Mouse (Mus musculus): ENCODE results near the gene Foxr1. TPM values are rescaled to one million over a fixed set of nuclear protein-coding genes. Genes with fewer than 3 reads are reported as not detected.
"Not testable (repeated sequence)": the region's sequence is repeated elsewhere in the genome, so short reads cannot be mapped to it uniquely, and the experiment has no call there.

The Foxr1 gene
- total RNA-seq, 1 experiment from 2014 or later: not detected

DNA sequence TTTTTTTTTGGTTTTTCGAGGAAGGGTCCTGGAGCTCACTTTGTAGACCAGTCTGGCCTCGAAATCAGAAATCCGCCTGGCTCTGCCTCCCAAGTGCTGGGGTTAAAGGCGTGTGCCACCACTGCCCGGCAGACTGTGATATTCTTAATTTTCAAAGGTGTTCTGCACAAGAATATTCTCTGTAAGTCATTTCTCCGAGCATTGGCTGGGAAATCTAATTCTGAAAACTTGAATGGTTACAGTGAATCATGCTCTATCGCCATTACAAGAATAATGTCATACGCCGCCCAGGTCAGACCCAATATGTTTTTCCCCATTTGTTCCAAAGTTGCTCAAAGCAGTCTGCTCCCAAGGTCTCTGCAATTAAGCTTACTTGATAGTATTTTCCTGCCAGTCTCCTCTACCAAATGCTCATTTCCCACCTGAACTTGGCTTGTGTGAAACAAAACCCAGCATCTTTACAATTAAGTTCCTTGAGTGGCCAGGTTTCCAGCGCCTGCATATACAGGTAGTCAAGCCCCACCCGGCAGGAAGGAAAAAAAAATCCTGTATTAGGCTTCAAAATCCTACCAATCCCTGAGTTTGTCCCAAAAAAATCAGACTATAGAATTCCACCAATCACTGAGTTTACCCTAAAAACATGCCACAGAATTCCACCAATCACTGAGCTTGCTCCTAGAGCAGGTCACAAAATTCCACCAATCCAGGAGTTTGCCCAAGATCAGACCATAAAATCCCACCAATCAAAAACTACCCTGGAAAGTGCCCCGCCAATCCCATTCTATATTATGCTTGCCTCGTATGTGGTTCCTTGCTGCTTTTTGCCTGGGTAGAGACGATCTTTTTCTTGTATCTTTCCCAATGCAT is 22.2 kb downstream of the Foxr1 start, which contains the start of gene Ccdc84:
Ccdc84 (minus strand) TSS at position 51 of the 867 bp plus-strand sequence.
- ATAC-seq (replicated peaks; ENCODE audit: low read depth, poor library complexity, severe bottlenecking): no peak

DNA sequence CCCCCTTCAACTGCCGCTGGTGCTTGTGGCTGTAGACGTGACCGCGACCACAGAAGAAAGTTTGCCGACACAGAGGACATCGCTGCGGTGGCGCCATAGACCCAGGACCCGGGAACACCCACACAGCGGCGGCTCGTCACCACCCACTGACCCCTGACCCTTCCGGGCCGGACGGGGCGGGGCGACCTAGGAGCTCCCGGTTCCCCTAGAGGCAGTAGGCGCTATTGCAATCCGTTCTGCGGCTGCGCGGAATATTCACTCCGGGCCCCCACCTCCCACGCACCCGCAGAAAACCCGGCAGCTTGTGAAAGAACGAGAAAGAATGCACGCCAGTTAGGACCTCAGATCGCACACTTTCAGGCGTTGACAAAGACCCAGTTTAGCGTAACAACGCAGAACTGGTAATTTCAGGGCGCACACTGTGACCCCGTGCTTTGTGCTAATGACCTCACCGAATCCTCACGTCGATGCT is 23.0 kb downstream of the Foxr1 start:
- ATAC-seq (replicated peaks; ENCODE audit: low read depth, poor library complexity, severe bottlenecking): peak; percentile 92

DNA sequence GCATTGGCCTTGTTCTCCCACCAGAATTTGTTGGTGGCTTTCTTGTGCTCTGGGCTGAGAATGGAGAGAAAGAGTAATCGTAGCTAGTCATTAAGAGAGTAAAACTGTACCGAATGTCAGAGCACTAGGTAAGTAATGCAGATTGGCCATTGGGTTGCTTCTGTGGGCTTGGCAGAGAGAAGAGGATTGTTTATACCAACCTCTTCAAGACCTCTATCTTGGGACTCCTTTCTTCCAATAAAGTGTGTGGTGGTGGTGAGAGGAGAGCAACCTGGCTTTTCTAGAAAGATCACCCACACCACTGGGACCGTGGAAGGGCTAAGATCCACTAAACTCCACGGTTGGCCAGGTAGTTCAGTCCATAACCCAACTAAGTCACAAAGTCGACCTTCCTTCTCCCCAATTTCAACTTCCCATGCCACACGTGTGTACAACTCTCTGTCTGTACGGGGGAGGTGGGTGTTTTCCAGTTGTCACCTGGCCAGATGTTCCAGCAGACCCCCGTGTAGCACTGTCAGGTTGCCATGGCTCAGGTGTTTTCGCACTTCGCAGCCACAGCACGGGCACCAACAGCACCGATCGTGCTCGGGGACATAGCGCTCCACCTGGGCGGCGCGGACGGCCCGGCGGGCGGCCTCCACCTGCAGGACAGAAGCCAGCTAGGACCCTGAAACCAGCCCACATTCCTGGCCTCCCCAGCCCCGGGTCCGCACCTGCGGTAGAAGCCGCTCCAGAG is 23.6 kb downstream of the Foxr1 start:
- no peak for ATAC-seq (replicated peaks; ENCODE audit: low read depth, poor library complexity, severe bottlenecking)

DNA sequence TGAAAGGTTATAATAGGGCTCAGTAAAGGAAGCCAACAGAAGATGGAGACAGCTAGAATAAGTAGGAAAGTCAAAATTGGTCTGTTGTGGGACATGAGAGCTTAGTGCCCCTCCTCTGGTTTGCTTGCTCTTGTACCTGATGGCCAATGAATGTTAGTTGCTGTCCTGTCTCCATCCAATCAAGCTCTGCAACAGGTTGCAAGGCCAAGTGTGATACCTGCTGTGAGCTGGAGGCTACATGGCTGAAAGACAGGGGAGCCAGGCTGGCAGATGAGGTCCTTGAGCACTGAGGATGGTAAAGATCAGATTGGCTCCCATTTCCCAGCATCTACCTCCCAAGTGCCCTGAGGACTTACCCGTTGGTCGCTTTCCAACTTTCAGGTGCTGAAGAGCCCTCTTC is 28.2 kb downstream of the Foxr1 start:
- no peak for ATAC-seq (replicated peaks; ENCODE audit: low read depth, poor library complexity, severe bottlenecking)

DNA sequence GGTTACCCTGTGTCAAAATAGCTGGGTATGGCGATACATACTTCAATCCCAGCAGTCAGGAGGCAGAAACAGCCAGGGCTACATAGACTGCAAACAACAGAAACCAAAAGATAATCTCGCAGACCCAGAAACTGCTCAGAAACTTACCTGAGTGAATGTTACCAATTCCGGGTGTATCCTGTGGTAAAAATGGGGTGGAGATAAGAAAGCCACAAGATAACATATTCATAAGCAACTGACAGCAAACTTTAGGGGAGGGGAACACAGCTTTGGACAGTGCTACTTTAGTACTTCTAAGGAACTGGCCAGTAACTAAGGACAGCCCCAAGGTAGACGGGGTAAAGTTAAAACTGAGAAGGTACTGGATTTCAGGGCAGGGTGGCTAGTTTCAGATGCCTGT is 28.6 kb downstream of the Foxr1 start:
- ATAC-seq (replicated peaks; ENCODE audit: low read depth, poor library complexity, severe bottlenecking): 0 out of 2 replicates have a peak, but pooled peaks have one; percentile 12

DNA sequence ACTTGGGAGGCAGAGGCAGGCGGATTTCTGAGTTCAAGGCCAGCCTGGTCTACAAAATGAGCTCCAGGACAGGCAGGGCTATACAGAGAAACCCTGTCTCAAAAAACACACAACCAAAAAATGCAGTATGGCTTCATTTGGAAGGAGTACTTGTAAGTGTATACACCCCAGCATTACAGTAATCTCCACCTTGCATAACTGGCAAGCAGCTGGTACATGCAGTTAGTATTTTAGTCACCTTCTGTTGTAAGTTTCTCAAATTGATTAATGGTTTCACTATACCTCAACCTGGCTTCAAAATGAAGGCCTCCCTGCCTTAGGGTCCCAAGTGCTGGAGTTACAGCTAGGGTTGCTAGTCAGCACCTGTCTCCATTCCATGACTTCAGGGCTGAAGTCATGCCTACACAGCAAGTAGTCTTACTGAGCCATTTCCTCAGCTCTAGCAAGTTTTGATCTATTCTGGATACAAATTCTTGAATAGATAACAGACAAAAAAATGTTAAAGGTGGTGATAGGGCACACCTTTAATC is 29.3 kb downstream of the Foxr1 start:
- no peak for ATAC-seq (replicated peaks; ENCODE audit: low read depth, poor library complexity, severe bottlenecking)

DNA sequence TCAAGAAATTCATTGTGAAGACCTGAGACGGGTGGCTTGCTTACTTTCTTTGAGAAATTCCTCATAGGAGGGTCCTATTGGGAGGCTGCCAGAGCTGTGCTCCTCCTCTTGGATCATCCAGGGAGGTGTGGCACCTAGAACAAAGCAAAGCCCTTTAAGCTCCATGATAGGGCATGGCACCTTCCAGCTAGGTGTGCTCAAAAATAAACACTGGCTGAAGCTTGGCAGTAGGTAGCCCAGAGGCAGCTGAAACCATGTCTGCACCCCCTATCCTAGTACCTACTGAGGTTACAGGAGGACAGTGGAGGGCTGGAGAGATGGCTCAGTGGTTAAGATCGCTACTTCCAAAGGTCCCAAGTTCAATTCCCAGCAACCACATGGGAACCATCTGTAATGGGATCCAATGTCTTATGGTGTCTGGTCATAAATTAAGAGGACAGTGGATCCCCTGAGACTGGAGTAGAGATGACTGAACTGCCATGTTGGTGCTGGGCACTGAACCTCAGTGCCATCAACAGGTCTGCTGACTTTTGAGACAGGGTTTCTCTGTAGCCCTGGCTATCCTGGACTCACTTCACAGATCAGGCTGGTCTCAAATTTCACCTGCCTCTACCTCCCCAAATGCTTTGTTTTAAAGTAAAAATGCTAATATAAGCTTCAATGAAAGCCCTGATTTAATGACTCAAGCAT is 30.1 kb downstream of the Foxr1 start:
- no peak for ATAC-seq (replicated peaks; ENCODE audit: low read depth, poor library complexity, severe bottlenecking)

DNA sequence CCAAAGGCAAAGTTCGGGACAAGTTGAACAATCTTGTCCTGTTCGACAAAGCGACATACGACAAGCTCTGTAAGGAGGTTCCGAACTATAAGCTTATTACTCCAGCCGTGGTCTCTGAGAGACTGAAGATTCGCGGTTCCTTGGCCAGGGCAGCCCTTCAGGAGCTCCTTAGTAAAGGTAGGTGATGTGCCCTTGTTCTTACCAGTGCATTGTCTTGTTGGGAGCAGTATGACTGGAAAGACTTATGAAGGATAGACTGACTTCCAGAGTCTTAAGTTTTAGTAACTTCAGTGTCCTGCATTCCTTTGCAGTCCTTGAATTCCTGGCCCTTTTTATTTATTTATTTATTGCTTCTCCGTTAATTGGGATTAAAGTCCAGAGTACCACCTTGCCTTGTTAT is 32.2 kb downstream of the Foxr1 start:
- not testable (repeated sequence) for ATAC-seq (replicated peaks; ENCODE audit: low read depth, poor library complexity, severe bottlenecking)

DNA sequence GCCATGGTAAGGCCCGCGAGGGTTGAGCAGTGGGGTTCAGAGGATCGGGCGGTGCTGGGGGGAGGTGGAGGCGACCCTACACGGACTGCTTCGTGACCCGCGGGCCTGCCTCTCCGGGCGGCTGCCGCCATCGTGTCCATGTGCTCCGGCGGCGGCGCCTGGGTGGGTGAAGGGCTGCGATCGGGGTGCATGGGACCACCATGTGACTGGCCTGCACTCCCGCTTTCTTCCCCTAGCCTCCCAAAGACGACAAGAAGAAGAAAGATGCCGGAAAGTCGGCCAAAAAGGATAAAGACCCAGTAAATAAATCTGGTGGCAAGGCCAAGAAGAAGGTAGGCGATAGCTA is 33.2 kb downstream of the Foxr1 start:
- ATAC-seq (replicated peaks; ENCODE audit: low read depth, poor library complexity, severe bottlenecking): no peak

DNA sequence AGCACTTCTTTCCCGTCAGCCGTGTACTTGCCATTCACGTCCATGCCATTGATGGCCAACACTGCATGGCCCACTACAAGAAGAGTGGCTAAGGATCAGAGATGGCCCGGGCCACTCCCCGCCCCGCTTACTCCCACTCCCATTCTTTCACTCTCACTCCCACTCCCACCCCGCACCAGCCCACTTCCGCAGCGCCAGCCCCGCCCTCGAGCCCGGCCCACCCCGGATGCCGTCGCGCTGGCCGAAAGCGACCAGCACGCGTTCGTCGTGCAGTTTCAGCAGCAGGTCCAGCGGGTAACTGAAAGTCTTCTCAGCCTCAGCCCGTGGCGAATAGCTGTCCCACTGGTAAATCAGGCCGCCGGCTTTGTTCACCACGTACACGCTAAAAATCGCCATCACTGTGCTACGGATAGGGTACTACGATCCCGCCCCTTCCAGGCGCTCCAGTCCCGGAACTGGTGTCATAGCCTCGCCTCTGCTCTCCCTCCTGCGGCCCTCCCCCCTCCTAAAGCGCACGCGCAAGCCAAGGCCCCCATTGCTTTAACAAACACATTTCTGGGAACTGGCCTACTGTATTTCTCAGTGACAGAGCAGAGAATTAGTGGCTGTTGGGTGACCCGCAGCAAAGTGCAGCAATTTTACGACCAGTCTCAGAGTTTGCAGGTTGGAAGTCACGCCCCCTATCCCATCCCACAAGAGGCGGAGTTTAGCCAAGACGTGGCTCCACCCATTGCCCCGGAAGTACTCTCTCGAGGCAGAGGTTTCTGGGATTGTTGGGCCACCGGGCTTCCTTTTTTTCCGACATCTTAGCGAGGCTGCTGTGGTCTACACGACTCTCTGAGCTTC is 33.8 kb downstream of the Foxr1 start, which contains the start of the genes Rps25 and Trappc4:
Rps25 (plus strand) TSS at position 234 of the 846 bp plus-strand sequence.
Trappc4 (minus strand) TSS at position 695 of the 846 bp plus-strand sequence.
- ATAC-seq (replicated peaks; ENCODE audit: low read depth, poor library complexity, severe bottlenecking): peak; percentile 88

DNA sequence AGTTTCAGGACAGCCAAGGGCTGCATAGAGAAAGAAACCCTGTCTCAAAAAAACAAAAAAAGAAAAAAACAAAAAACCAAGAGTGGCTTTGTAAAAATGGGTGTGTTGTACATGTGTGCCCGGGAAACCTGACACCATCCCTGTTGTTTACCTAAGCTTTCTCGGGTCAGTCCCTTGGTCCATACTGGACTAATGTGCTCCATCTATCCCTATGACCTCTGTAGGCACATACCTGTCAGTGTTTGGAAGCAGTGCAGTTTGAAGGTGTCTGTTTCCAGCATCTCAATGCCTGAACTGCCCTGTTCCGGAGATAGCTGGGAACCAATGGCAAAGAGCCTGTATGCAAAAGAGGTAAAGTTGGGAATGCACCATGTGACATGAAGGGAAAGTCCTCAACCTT is 35.9 kb downstream of the Foxr1 start:
- ATAC-seq (replicated peaks; ENCODE audit: low read depth, poor library complexity, severe bottlenecking): no peak

DNA sequence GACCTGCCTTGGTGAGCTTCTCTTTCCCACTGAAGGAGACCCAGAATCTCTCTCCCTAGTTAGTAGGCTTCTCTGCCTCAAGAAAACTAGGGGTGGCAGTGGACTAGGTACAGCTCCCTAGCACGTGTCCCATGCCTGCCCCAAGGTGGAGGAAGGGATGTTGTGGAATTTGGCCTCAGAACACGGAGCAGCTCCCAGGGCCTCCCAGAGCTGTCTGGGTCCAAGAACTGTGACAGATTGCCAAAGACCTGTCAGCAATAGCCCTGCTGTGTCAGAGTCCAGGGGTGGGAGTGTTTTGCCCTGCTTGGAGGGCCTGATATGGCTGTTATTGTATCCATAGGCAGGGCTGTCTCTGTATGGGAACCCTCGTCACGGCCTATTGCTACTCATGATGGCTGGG is 39.9 kb downstream of the Foxr1 start:
- ATAC-seq (replicated peaks; ENCODE audit: low read depth, poor library complexity, severe bottlenecking): no peak

DNA sequence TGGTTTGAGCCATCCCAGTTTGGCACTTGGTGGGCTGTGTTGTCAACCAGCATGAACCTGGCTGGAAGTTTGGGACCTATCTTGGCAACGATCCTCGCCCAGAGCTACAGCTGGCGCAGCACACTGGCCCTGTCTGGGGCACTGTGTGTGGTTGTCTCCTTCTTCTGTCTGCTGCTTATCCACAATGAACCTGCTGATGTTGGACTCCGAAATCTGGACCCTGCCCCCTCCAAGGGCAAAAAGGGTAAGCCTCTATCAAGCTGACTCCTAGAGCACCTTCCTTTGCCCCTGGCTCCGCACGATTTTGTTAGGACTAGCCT is 41.2 kb downstream of the Foxr1 start:
- no peak for ATAC-seq (replicated peaks; ENCODE audit: low read depth, poor library complexity, severe bottlenecking)

DNA sequence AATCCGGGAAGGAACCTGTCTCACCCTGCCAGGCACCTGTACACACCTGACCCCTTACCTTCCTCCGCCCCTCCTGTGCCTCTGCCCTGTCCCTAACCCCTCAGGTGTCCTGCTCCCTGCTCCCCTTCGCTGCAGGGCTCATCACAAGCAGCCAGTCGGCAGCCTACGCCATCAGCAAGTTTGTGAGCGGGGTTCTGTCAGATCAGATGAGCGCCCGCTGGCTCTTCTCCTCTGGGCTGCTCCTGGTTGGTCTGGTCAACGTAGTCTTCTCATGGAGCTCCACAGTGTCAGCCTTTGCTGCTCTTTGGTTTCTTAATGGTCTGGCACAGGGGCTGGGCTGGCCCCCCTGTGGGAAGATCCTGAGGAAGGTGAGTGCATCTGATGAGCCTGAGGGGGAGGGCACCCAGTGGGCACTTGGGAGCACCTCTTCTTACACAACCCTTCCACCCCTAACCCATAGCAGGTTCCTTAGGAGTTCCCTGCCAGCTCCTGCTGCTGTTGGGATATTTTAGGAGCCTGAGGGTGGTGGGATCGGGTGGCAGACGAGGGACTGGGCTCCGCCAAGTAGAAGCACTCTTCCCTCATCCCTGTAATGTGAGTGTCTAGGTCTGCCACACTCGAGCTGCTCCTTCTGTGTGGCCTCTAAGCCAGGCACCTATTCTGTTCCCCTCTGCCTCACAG is 41.7 kb downstream of the Foxr1 start:
- ATAC-seq (replicated peaks; ENCODE audit: low read depth, poor library complexity, severe bottlenecking): no peak

DNA sequence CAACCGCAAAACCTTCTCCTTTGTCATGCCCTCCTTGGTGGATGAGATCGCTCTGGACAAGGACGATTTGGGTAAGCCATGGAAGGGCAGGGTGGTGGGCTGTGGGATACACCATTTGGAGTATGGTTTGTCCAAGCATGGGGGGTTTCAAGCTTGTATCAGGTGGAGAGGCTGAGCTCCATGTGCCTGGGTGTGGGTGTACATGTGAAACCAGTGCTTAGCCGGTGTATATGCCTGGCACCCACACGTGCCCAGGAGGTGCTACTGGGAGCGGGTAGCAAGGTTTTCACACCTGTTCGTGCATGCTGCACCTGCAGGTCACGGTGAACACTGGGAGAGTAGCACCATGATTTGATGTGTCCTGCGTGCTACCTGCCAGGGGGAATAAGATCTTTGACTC is 42.4 kb downstream of the Foxr1 start:
- no peak for ATAC-seq (replicated peaks; ENCODE audit: low read depth, poor library complexity, severe bottlenecking)

DNA sequence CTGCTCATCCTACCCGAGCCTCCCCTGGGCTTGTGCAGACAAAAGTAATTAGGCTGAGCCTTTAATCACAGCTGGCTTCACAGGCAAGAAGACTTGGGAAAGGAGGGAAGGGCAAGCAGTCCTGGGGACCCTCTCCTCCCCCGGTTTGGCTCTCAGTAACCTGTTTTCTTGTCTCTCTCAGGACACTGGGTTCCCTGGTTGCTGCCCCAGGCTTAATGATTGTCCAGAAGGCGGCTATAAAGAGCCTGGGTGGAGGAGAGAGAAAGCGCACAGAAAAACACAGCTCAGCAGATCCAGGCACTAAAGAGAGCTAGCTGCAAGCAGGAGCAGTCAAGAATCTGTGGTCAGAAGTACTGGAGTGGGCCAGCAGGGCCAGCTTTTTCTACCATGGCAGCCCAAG is 42.8 kb downstream of the Foxr1 start:
- ATAC-seq (replicated peaks; ENCODE audit: low read depth, poor library complexity, severe bottlenecking): no peak

DNA sequence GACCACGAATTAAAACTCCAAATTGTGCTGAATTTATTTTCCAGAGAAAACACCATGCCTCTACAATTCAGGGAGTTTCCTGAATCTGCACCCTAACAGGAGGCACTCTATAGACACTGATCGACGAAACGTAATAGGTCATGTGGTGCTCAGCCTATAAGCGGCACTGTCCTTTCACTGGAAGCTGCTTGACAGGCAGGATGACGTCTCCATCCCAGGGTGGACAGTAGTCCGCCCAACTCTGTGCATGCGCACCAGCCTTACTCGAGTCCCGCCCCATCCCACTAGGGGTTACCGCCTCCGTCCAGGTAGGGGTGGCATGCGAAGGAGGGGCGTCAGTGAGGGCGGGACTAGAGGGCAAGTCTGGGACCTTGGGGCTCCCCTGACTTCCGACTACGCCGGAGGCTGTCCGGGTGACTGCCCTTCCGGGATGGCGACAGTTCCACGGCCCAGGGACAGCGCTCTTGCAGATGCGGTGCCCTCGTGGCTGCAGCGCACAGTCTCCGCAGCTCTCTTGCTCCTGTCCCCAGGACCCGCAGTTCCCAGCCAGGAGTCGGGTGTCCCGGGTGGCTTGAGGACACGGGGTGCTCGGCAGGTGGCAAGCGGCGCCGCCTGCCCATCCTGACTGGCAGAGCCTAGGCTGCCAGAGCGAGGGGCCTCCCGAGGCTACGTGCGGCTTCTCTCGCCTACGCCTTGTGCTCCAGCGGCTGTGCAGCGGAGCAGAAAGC is 44.1 kb downstream of the Foxr1 start, which contains the start of gene Slc37a4:
Slc37a4 (plus strand) TSS at position 169 of the 728 bp plus-strand sequence.
- ATAC-seq (replicated peaks; ENCODE audit: low read depth, poor library complexity, severe bottlenecking): peak; percentile 98

DNA sequence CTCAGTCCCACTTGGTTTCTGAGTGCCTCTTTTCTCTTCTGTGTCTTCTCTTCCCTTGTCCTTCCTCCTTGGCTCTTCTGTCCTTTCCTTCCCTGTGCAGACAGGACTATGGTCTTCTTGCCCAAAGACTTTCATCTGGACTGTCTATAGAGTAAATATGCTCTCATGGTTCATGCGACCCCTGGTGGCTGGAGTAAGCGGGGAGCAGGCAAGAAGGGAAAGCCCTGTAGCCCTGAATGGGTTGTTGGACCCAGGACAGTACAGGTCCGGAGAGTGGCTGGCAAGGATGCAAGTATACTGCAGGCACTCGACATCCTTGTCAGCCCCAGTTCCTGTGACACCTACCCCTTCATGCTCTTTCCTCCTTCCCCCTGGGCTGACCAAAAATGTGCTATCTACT is 49.5 kb downstream of the Foxr1 start:
- peak; percentile 84 for ATAC-seq (replicated peaks; ENCODE audit: low read depth, poor library complexity, severe bottlenecking)

Measured in common myeloid progenitor, adult 5-6 weeks (primary cell).